Mouse (Mus musculus): ENCODE data around the gene Ppm1g. TPM values are rescaled to one million over a fixed set of nuclear protein-coding genes. Genes with fewer than 3 reads are reported as not detected.

The Ppm1g gene
- polyA plus RNA-seq, 1 experiment from 2014 or later, result 77.6 TPM

- H3K27ac ChIP-seq (ENCODE audit: low read length), result no peak overlapping the region
Observed at GRCm38 (mm10) chr5:31204421-31204820, 16.1 kb downstream of the Ppm1g start.

GRCm38 (mm10) chr5:31203866-31204265 lies 16.6 kb downstream of the Ppm1g start:
- H3K4me3 ChIP-seq (ENCODE audit: low read depth, low read length), result no peak overlapping the region
- TF ChIP-seq EP300 (IDR thresholded peaks at IDR 0.05), result no peak
- TF ChIP-seq CTCF (IDR thresholded peaks at IDR 0.05), result no peak
- H3K9ac ChIP-seq (replicated peaks; ENCODE audit: low read depth), result no peak overlapping the region
- no peaks in the 10 kb centered on the region for H3K9me3 ChIP-seq (ENCODE audit: low read length)
- no peak for DNase-seq (ENCODE audit: low spot score)
- H3K27me3 ChIP-seq (replicated peaks; ENCODE audit: insufficient read depth, low read length), result no peaks in the 10 kb centered on the region
- WGBS, result 91% methylated on average over 2 of the region's 2 CpGs
- peaks cover 38% of the 10 kb centered on the region; the same call in 1 of the 2 replicates for H3K36me3 ChIP-seq (ENCODE audit: insufficient read depth, low read length)
- ATAC-seq, result no peak
- H3K4me2 ChIP-seq (replicated peaks; ENCODE audit: low read depth, low read length), result no peak overlapping the region
- no peak overlapping the region for H3K27ac ChIP-seq (ENCODE audit: low read length)
- H3K4me1 ChIP-seq (ENCODE audit: insufficient read depth, low read depth, low read length), result peaks cover 12% of the 10 kb centered on the region; the same call in 1 of the 2 replicates

More at GRCm38 (mm10) chr5:31204421-31204820, 16.1 kb downstream of the Ppm1g start:
- ATAC-seq (no peak), DNase-seq (ENCODE audit: low spot score) (no peak)
- no peak overlapping the region for H3K9ac ChIP-seq (replicated peaks; ENCODE audit: low read depth)
- no peaks in the 10 kb centered on the region for H3K9me3 ChIP-seq (ENCODE audit: low read length)
- TF ChIP-seq EP300 (IDR thresholded peaks at IDR 0.05) (no peak), CTCF (IDR thresholded peaks at IDR 0.05) (no peak)
- peaks cover 12% of the 10 kb centered on the region; the same call in 1 of the 2 replicates for H3K4me1 ChIP-seq (ENCODE audit: insufficient read depth, low read depth, low read length)
- 94% methylated on average over 6 of the region's 6 CpGs for WGBS
- no peak overlapping the region for H3K4me3 ChIP-seq (ENCODE audit: low read depth, low read length)
- H3K36me3 ChIP-seq (ENCODE audit: insufficient read depth, low read length), result peaks cover 32% of the 10 kb centered on the region; the same call in 1 of the 2 replicates
- H3K27me3 ChIP-seq (replicated peaks; ENCODE audit: insufficient read depth, low read length), result no peaks in the 10 kb centered on the region
- no peak overlapping the region for H3K4me2 ChIP-seq (replicated peaks; ENCODE audit: low read depth, low read length)

GRCm38 (mm10) chr5:31202933-31203332 lies 17.6 kb downstream of the Ppm1g start:
- Histone ChIP-seq H3K4me2 (replicated peaks; ENCODE audit: low read depth, low read length) (peak overlapping the region; percentile 71), H3K27ac (ENCODE audit: low read length) (peak overlapping the region; percentile 85), H3K4me1 (ENCODE audit: insufficient read depth, low read depth, low read length) (peaks cover 12% of the 10 kb centered on the region; the same call in 1 of the 2 replicates), H3K36me3 (ENCODE audit: insufficient read depth, low read length) (peaks cover 47% of the 10 kb centered on the region), H3K9ac (replicated peaks; ENCODE audit: low read depth) (no peak overlapping the region; the same call in 1 of the 2 replicates), H3K4me3 (ENCODE audit: low read depth, low read length) (no peak overlapping the region), H3K27me3 (replicated peaks; ENCODE audit: insufficient read depth, low read length) (no peaks in the 10 kb centered on the region), H3K9me3 (ENCODE audit: low read length) (no peaks in the 10 kb centered on the region)
- TF ChIP-seq CTCF (IDR thresholded peaks at IDR 0.05) (no peak), EP300 (IDR thresholded peaks at IDR 0.05) (no peak)
- ATAC-seq (no peak), DNase-seq (ENCODE audit: low spot score) (no peak)
- WGBS, result 86% methylated on average over 7 of the region's 7 CpGs

GRCm38 (mm10) chr5:31201742-31202590 lies 18.5 kb downstream of the Ppm1g start, which contains the start of gene Zfp513:
TSS of gene Zfp513 (minus strand) at chr5:31202303.
- Histone ChIP-seq H3K36me3 (ENCODE audit: insufficient read depth, low read length) (peaks cover 56% of the 10 kb centered on the region), H3K4me1 (ENCODE audit: insufficient read depth, low read depth, low read length) (peaks cover 12% of the 10 kb centered on the region; the same call in 1 of the 2 replicates), H3K4me2 (replicated peaks; ENCODE audit: low read depth, low read length) (peak within 1 kb of the TSS; percentile 78), H3K27me3 (replicated peaks; ENCODE audit: insufficient read depth, low read length) (no peaks in the 10 kb centered on the region), H3K4me3 (ENCODE audit: low read depth, low read length) (peak within 1 kb of the TSS; percentile 86), H3K9me3 (ENCODE audit: low read length) (no peaks in the 10 kb centered on the region), H3K9ac (replicated peaks; ENCODE audit: low read depth) (peak within 1 kb of the TSS; percentile 51), H3K27ac (ENCODE audit: low read length) (peak within 1 kb of the TSS; percentile 85)
- WGBS, result 1% methylated on average over 50 of the region's 53 CpGs
- DNase-seq (ENCODE audit: low spot score) (peak; percentile 100), ATAC-seq (peak; percentile 98)
- peak; percentile 28; the same call in 1 of the 2 replicates for TF ChIP-seq EP300 (IDR thresholded peaks at IDR 0.05)
- no peak for TF ChIP-seq CTCF (IDR thresholded peaks at IDR 0.05)

- peak overlapping the region; percentile 51 for H3K9ac ChIP-seq (replicated peaks; ENCODE audit: low read depth)
- TF ChIP-seq CTCF (IDR thresholded peaks at IDR 0.05), result no peak
- no peak for TF ChIP-seq EP300 (IDR thresholded peaks at IDR 0.05)
- peaks cover 56% of the 10 kb centered on the region for H3K36me3 ChIP-seq (ENCODE audit: insufficient read depth, low read length)
- peak overlapping the region; percentile 67 for H3K27ac ChIP-seq (ENCODE audit: low read length)
- H3K4me3 ChIP-seq (ENCODE audit: low read depth, low read length), result peak overlapping the region; percentile 86
- H3K4me2 ChIP-seq (replicated peaks; ENCODE audit: low read depth, low read length), result peak overlapping the region; percentile 78
- DNase-seq (ENCODE audit: low spot score) (no peak), ATAC-seq (no peak)
- 10% methylated on average over 13 of the region's 13 CpGs for WGBS
- peaks cover 12% of the 10 kb centered on the region; the same call in 1 of the 2 replicates for H3K4me1 ChIP-seq (ENCODE audit: insufficient read depth, low read depth, low read length)
- no peaks in the 10 kb centered on the region for H3K9me3 ChIP-seq (ENCODE audit: low read length)
- H3K27me3 ChIP-seq (replicated peaks; ENCODE audit: insufficient read depth, low read length), result no peaks in the 10 kb centered on the region
Observed at GRCm38 (mm10) chr5:31201042-31201741, 19.3 kb downstream of the Ppm1g start.

- no peak overlapping the region for H3K4me3 ChIP-seq (ENCODE audit: low read depth, low read length)
- no peaks in the 10 kb centered on the region for H3K9me3 ChIP-seq (ENCODE audit: low read length)
- ATAC-seq, result no peak
- peaks cover 12% of the 10 kb centered on the region; the same call in 1 of the 2 replicates for H3K4me1 ChIP-seq (ENCODE audit: insufficient read depth, low read depth, low read length)
- no peak for DNase-seq (ENCODE audit: low spot score)
- no peaks in the 10 kb centered on the region for H3K27me3 ChIP-seq (replicated peaks; ENCODE audit: insufficient read depth, low read length)
- H3K4me2 ChIP-seq (replicated peaks; ENCODE audit: low read depth, low read length), result no peak overlapping the region
- 89% methylated on average over 27 of the region's 27 CpGs for WGBS
- peak overlapping the region; percentile 51; the same call in 1 of the 2 replicates for H3K9ac ChIP-seq (replicated peaks; ENCODE audit: low read depth)
- H3K27ac ChIP-seq (ENCODE audit: low read length), result no peak overlapping the region
- H3K36me3 ChIP-seq (ENCODE audit: insufficient read depth, low read length), result peaks cover 59% of the 10 kb centered on the region
- no peak for TF ChIP-seq EP300 (IDR thresholded peaks at IDR 0.05)
- TF ChIP-seq CTCF (IDR thresholded peaks at IDR 0.05), result no peak
Observed at GRCm38 (mm10) chr5:31200327-31200768, 20.1 kb downstream of the Ppm1g start.
